Mouse (Mus musculus): Measurements from ENCODE around the gene Stxbp5. TPM values are rescaled to one million over a fixed set of nuclear protein-coding genes. Genes with fewer than 3 reads are reported as not detected.

Stxbp5 gene
- polyA plus RNA-seq, 1 experiment from 2014 or later: 12.4 TPM

DNA sequence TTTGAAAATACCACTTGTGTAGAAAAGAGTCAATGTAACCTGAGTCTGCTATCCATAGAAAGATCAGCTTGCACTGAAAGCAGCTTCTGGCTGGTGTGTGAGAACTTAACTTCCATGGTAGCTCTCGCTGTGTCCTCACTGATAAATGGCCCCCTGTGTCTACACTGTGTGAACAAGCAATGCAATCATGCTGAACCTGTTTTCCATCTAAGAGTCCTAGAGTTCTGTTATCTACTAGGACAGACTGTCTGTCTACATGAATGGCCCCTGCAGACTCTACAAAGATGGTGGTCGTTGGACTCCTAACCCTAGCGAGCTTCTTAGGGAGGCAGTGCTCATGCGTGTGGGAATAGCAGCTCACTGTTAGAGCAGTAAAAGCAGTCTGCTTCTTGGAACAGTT, 65.9 kb downstream of the Stxbp5 start:
- ATAC-seq (ENCODE audit: low FRiP score, low TSS enrichment): no peak
- no peaks in the 10 kb centered on the region for H3K4me1 ChIP-seq (ENCODE audit: control insufficient read depth, insufficient read depth, low read length)
- peaks cover 7% of the 10 kb centered on the region; the same call in 1 of the 2 replicates for H3K36me3 ChIP-seq (ENCODE audit: control insufficient read depth, insufficient read depth, low read length)
- no peak overlapping the region for H3K4me3 ChIP-seq (replicated peaks; ENCODE audit: low read depth, low read length)
- no peak overlapping the region for H3K9ac ChIP-seq (replicated peaks; ENCODE audit: low read length)
- H3K4me2 ChIP-seq (ENCODE audit: low read length): no peak overlapping the region
- H3K27me3 ChIP-seq (ENCODE audit: control insufficient read depth, insufficient read depth, low read length): no peaks in the 10 kb centered on the region
- no peak for DNase-seq
- WGBS: 79% methylated on average over 4 of the region's 4 CpGs
- H3K27ac ChIP-seq (replicated peaks; ENCODE audit: low read depth, low read length): no peak overlapping the region
- H3K9me3 ChIP-seq (ENCODE audit: control insufficient read depth, low read length): no peaks in the 10 kb centered on the region

DNA sequence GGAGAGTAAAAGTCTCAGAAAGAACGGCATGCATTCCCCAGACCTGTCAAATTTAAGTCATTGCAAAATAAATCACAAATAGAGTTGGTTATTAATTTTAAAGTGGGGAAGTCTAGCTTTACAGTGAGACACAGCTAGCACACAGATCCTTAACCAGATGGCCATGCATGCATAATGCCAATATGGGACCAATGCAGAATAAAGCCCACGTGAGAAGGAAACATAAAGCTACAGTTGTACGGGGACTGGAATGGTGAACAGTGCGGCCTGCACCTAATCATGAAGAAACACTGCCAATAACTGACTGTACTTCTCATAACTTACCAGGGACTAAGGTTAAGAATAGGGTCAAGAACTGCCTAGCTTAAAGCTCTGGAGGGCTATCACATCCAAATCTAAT, 67.9 kb downstream of the Stxbp5 start:
- ATAC-seq (ENCODE audit: low FRiP score, low TSS enrichment): no peak

DNA sequence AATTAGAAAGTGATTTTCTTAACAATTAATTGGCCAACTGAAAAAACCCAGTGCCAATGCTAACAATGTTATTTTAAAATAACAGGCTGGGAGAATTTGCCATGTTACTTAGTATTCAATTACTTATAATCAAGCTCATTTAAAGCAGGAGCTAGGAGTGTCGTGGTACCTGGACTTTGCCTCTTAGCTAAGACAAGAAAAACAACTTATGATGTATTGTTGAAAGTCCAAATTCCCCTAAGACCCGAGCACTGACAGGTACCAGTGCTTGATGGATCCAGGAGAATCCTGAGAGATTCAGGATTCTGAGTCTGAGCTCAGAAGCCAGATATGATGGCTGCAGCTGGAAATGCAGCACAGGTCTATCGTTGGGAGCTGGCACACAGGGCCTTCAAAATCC, 71.1 kb downstream of the Stxbp5 start:
- DNase-seq: no peak
- no peak overlapping the region for H3K9ac ChIP-seq (replicated peaks; ENCODE audit: low read length)

More for the DNA sequence above, 67.9 kb downstream of the Stxbp5 start:
- Histone ChIP-seq H3K27ac (replicated peaks; ENCODE audit: low read depth, low read length) (no peak overlapping the region), H3K36me3 (ENCODE audit: control insufficient read depth, insufficient read depth, low read length) (peaks cover 7% of the 10 kb centered on the region; the same call in 1 of the 2 replicates), H3K4me3 (replicated peaks; ENCODE audit: low read depth, low read length) (no peak overlapping the region), H3K4me1 (ENCODE audit: control insufficient read depth, insufficient read depth, low read length) (no peaks in the 10 kb centered on the region), H3K4me2 (ENCODE audit: low read length) (no peak overlapping the region), H3K27me3 (ENCODE audit: control insufficient read depth, insufficient read depth, low read length) (no peaks in the 10 kb centered on the region), H3K9ac (replicated peaks; ENCODE audit: low read length) (no peak overlapping the region), H3K9me3 (ENCODE audit: control insufficient read depth, low read length) (no peaks in the 10 kb centered on the region)
- no peak for DNase-seq
- WGBS: 78% methylated on average over 4 of the region's 4 CpGs

DNA sequence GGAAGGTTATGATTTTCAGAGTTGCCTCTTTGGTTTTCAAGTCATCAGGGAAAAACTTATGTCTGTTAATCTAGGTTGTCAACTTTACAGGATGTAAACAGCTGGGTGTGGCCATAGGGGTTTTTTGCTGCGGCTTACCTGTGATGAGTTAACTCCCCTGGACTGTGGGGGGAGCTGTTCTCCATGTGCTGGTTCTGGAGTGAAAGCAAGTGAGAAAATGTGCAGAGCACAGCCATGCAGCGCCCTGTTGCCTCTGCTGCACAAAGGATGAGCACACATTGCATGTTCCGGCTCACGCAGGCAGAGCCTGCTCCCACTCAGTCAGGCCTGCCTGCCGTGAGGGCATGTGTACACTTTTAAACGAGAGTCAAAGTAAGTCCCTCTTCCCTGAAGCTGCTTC, 79.6 kb downstream of the Stxbp5 start:
- H3K36me3 ChIP-seq (ENCODE audit: control insufficient read depth, insufficient read depth, low read length): no peaks in the 10 kb centered on the region
- 72% methylated on average over 6 of the region's 6 CpGs for WGBS
- no peaks in the 10 kb centered on the region for H3K27me3 ChIP-seq (ENCODE audit: control insufficient read depth, insufficient read depth, low read length)
- no peak overlapping the region for H3K9ac ChIP-seq (replicated peaks; ENCODE audit: low read length)
- no peaks in the 10 kb centered on the region for H3K9me3 ChIP-seq (ENCODE audit: control insufficient read depth, low read length)
- no peak overlapping the region for H3K27ac ChIP-seq (replicated peaks; ENCODE audit: low read depth, low read length)
- ATAC-seq (ENCODE audit: low FRiP score, low TSS enrichment): no peak
- H3K4me1 ChIP-seq (ENCODE audit: control insufficient read depth, insufficient read depth, low read length): no peaks in the 10 kb centered on the region
- H3K4me3 ChIP-seq (replicated peaks; ENCODE audit: low read depth, low read length): no peak overlapping the region
- H3K4me2 ChIP-seq (ENCODE audit: low read length): no peak overlapping the region
- peak; percentile 6 for DNase-seq

More for the DNA sequence above, 71.1 kb downstream of the Stxbp5 start:
- 95% methylated on average over 3 of the region's 3 CpGs for WGBS
- Histone ChIP-seq H3K4me3 (replicated peaks; ENCODE audit: low read depth, low read length) (no peak overlapping the region), H3K4me2 (ENCODE audit: low read length) (no peak overlapping the region), H3K36me3 (ENCODE audit: control insufficient read depth, insufficient read depth, low read length) (peaks cover 7% of the 10 kb centered on the region; the same call in 1 of the 2 replicates), H3K27ac (replicated peaks; ENCODE audit: low read depth, low read length) (no peak overlapping the region), H3K9me3 (ENCODE audit: control insufficient read depth, low read length) (no peaks in the 10 kb centered on the region), H3K4me1 (ENCODE audit: control insufficient read depth, insufficient read depth, low read length) (no peaks in the 10 kb centered on the region), H3K27me3 (ENCODE audit: control insufficient read depth, insufficient read depth, low read length) (no peaks in the 10 kb centered on the region)
- no peak for ATAC-seq (ENCODE audit: low FRiP score, low TSS enrichment)

DNA sequence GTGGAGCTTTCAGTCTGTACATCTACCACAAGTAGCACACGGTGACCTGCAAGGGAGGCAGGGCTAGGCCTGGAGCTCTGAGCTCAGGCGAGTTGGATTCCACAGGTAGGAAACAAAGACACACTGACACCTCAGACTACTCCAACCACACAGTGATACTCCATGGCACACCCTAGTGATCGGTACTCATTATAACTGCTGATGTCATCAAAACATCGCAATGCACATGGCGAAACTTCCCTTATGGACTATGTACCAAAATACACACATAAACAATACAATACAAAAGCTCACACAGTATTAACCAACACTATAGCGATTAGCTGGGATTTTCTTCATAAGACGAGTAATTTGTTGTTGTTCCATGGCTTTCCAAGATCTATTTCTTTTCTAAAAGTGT, 82.3 kb downstream of the Stxbp5 start:
- no peak for ATAC-seq (ENCODE audit: low FRiP score, low TSS enrichment)

DNA sequence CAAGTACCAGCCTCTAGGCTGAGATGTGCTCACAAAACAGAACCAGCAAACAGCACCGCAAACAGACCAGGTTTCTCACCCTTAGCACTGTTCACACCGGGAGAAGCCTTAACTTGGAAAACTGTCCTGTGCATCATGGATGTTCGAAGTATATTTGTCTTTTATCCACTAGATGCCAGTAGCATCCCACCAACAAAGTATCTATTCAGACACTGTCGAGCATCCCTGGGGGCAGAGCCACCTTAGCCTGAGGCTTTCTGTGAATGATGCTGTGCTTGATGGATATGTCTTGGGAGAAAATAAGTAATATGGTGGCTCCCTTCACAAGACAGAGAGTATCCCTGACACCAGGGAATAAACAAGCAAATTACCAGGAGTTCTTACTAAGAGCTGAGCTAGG, 87.0 kb downstream of the Stxbp5 start:
- Histone ChIP-seq H3K4me2 (ENCODE audit: low read length) (no peak overlapping the region), H3K27ac (replicated peaks; ENCODE audit: low read depth, low read length) (no peak overlapping the region), H3K9me3 (ENCODE audit: control insufficient read depth, low read length) (no peaks in the 10 kb centered on the region), H3K4me1 (ENCODE audit: control insufficient read depth, insufficient read depth, low read length) (no peaks in the 10 kb centered on the region), H3K4me3 (replicated peaks; ENCODE audit: low read depth, low read length) (no peak overlapping the region), H3K36me3 (ENCODE audit: control insufficient read depth, insufficient read depth, low read length) (no peaks in the 10 kb centered on the region), H3K27me3 (ENCODE audit: control insufficient read depth, insufficient read depth, low read length) (no peaks in the 10 kb centered on the region), H3K9ac (replicated peaks; ENCODE audit: low read length) (no peak overlapping the region)
- ATAC-seq (ENCODE audit: low FRiP score, low TSS enrichment): peak; percentile 64; the same call in 1 of the 2 replicates
- 81% methylated on average over 4 of the region's 4 CpGs for WGBS
- DNase-seq: peak; percentile 87

More for the DNA sequence above, 82.3 kb downstream of the Stxbp5 start:
- H3K27ac ChIP-seq (replicated peaks; ENCODE audit: low read depth, low read length): no peak overlapping the region
- H3K4me3 ChIP-seq (replicated peaks; ENCODE audit: low read depth, low read length): no peak overlapping the region
- no peaks in the 10 kb centered on the region for H3K9me3 ChIP-seq (ENCODE audit: control insufficient read depth, low read length)
- no peak for DNase-seq
- H3K36me3 ChIP-seq (ENCODE audit: control insufficient read depth, insufficient read depth, low read length): no peaks in the 10 kb centered on the region
- no peak overlapping the region for H3K9ac ChIP-seq (replicated peaks; ENCODE audit: low read length)
- H3K4me1 ChIP-seq (ENCODE audit: control insufficient read depth, insufficient read depth, low read length): no peaks in the 10 kb centered on the region
- WGBS: 95% methylated on average over 7 of the region's 7 CpGs
- no peaks in the 10 kb centered on the region for H3K27me3 ChIP-seq (ENCODE audit: control insufficient read depth, insufficient read depth, low read length)
- no peak overlapping the region for H3K4me2 ChIP-seq (ENCODE audit: low read length)

DNA sequence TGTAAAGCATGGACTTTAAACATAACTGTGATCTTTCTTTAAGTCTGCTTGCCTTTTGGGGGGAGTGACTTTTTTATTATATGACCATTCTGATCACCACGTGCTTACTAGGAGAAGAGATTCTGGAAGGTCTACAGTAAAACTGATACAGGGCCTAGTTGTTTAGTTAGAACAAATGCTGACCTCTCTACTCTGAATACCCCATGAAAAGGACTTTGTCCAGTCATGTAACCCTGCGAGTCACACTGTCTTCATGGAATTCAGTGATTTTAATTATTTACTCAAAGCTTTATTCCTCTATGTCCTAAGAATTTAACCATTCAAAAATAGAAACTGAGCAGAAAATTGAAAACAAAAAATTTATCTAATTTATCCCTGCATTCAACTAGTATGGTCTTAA, 93.3 kb downstream of the Stxbp5 start:
- no peak for ATAC-seq (ENCODE audit: low FRiP score, low TSS enrichment)
- no peak for DNase-seq
- Histone ChIP-seq H3K4me2 (ENCODE audit: low read length) (no peak overlapping the region), H3K4me1 (ENCODE audit: control insufficient read depth, insufficient read depth, low read length) (no peaks in the 10 kb centered on the region), H3K9me3 (ENCODE audit: control insufficient read depth, low read length) (no peaks in the 10 kb centered on the region), H3K27me3 (ENCODE audit: control insufficient read depth, insufficient read depth, low read length) (no peaks in the 10 kb centered on the region), H3K9ac (replicated peaks; ENCODE audit: low read length) (no peak overlapping the region), H3K4me3 (replicated peaks; ENCODE audit: low read depth, low read length) (no peak overlapping the region), H3K27ac (replicated peaks; ENCODE audit: low read depth, low read length) (no peak overlapping the region), H3K36me3 (ENCODE audit: control insufficient read depth, insufficient read depth, low read length) (peaks cover 8% of the 10 kb centered on the region)
- WGBS: 93% methylated on average over 2 of the region's 2 CpGs

DNA sequence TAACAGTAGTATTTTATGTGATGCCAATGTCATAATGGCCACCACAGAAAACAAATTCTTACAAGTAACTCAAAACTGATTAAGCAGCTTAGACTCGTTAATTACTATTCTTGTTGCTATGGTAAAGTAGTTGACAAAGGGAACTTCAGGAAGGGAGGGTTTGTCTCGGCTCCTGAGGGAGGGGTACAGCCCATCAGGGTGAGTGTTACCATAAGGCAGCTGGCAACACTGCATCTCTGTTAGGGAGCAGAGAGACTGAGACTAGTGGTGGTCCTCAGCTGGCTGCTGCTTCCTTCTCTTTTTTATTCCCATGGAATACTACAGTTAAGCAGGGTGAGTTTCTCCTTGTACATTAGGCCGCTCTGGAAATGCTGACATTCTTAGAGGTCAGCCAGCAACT, 95.5 kb downstream of the Stxbp5 start:
- no peak for ATAC-seq (ENCODE audit: low FRiP score, low TSS enrichment)
- no peaks in the 10 kb centered on the region for H3K4me1 ChIP-seq (ENCODE audit: control insufficient read depth, insufficient read depth, low read length)
- H3K9me3 ChIP-seq (ENCODE audit: control insufficient read depth, low read length): no peaks in the 10 kb centered on the region
- no peak overlapping the region for H3K4me3 ChIP-seq (replicated peaks; ENCODE audit: low read depth, low read length)
- H3K4me2 ChIP-seq (ENCODE audit: low read length): no peak overlapping the region
- no peak overlapping the region for H3K27ac ChIP-seq (replicated peaks; ENCODE audit: low read depth, low read length)
- peaks cover 8% of the 10 kb centered on the region for H3K36me3 ChIP-seq (ENCODE audit: control insufficient read depth, insufficient read depth, low read length)
- no peak for DNase-seq
- WGBS: 49% methylated on average over 3 of the region's 3 CpGs
- no peak overlapping the region for H3K9ac ChIP-seq (replicated peaks; ENCODE audit: low read length)
- H3K27me3 ChIP-seq (ENCODE audit: control insufficient read depth, insufficient read depth, low read length): no peaks in the 10 kb centered on the region

DNA sequence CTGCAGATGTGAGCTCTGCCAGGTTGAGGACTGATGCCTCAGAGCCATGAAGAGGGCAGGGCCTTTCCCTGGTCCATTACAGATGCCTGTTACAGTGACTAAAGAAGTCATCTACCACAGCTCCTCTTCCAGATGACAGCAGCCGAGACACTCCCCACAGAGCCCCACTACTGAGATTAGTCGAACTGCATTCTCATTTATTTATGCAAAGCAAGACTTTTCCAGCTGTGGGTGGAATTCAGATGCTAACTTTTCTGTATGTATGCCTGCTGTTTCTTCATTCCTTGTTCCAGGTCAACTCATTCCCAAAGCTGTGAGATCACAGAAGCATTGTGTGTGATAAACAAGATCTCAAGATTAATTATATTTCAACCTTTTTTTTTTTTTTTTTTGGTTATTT, 97.8 kb downstream of the Stxbp5 start:
- Histone ChIP-seq H3K4me1 (ENCODE audit: control insufficient read depth, insufficient read depth, low read length) (no peaks in the 10 kb centered on the region), H3K27me3 (ENCODE audit: control insufficient read depth, insufficient read depth, low read length) (no peaks in the 10 kb centered on the region), H3K27ac (replicated peaks; ENCODE audit: low read depth, low read length) (no peak overlapping the region), H3K9ac (replicated peaks; ENCODE audit: low read length) (no peak overlapping the region), H3K4me2 (ENCODE audit: low read length) (no peak overlapping the region), H3K36me3 (ENCODE audit: control insufficient read depth, insufficient read depth, low read length) (peaks cover 10% of the 10 kb centered on the region), H3K9me3 (ENCODE audit: control insufficient read depth, low read length) (no peaks in the 10 kb centered on the region), H3K4me3 (replicated peaks; ENCODE audit: low read depth, low read length) (no peak overlapping the region)
- DNase-seq (no peak), ATAC-seq (ENCODE audit: low FRiP score, low TSS enrichment) (no peak)
- 17% methylated on average over 2 of the region's 2 CpGs for WGBS
